Mouse (Mus musculus) embryo, embryonic 10.5 days (tissue): ENCODE results near the gene Wrap53.
"Not testable (repeated sequence)": the region's sequence is repeated elsewhere in the genome, so short reads cannot be mapped to it uniquely, and the experiment has no call there.

ENCODE experiments used
- DNase-seq: peaks from one replicate; pipeline ENCODE4 v3.0.0-alpha.2; 2015; ENCODE audit warnings: low spot score

The Wrap53 gene

DNA sequence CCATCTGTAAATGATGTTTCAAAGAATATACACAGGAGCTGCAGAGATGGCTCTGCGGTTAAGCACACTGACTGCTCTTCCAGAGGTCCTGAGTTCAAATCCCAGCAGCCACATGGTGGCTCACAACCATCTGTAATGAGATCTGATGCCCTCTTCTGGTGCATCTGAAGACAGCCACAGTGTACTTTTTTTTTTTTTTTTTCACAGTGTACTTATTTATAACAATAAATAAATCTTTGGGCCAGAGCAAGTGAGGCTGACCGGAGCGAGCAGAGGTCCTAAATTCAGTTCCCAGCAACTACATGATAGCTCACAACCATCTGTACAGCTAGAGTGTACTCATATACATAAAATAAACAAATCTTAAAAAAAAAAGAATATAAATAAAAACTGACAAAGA lies 49.8 kb downstream of the Wrap53 start:
- DNase-seq = not testable (repeated sequence)

DNA sequence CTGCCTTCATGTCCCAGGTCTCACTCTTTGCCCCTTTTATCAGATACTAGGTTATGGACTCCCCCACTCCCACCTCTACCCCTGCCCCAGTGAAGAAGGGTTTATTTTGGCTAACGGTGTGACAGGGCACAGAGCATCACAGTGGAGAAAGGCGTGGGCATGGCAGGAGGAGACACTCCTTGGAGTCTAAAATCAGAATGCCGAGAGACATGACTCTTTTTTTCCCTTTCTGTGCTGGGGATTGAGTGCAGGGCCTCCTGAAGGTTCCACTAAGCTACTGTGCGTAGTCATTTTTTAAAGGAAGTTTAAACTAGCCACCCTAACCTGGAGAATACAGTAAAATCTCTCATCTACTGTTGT lies 52.0 kb downstream of the Wrap53 start:
- no peak for DNase-seq

DNA sequence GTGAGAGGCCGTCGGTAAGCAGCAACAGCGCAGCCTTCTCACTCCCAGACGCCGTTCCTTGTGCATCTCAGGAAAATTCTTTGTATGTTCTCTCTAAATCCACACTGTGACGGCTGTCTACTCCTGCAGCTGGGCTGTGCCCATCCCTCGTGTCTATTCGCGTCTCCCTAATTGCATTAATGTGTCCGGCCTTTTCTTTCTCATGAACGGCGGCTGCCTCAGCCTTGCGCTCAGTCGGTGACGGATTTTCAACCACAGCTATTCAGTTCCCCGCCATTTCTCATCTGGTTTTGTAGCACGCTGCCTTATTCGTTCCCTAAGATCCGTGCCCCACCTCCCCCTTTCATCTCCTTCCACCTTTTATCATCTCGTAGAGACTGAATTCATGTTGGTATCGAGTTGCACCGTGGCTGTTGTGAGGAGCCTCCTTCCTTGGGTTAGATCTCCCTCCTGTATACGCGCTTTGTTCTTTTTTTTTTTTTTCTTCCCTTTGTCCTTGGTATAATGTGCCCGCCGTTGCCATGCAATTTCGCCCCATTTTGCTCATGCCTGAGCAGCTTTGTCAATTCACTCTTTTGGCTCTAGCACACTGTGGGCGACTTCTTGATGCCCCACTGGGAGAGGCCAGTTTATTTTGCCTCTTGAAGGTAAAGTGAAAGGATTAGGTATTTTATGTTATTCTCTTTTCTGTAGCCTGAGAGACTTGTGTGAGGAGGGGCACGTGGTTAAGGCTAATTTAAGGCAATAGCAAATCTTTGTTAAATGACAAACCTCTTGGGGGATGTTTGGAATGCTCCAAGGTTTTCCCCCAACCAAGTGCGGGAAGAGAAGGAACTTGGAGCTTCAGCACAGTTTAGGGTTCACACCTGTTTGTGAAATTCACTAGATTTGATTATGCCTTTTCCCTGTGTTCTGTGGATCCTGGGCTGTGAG lies 52.7 kb downstream of the Wrap53 start:
- peak; percentile 82 for DNase-seq

DNA sequence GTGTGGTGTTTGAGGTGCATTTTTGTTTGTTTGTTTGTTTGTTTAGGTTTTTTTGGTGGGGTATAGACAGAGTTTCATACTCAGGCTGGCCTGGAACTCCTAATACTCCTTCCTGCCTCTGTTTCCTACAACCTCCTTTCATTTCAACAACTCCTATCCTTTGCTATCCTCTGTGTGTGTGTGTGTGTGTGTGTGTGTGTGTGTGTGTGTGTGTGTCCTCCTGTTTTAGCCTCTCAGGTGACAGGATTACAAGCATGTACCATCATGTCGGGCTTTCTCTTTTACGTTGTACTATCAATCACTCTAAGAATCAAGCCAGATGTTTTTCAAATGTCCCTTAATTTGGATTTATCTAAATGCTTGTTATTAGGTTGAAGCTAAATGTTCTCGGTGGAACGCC lies 53.4 kb downstream of the Wrap53 start:
- DNase-seq = no peak

DNA sequence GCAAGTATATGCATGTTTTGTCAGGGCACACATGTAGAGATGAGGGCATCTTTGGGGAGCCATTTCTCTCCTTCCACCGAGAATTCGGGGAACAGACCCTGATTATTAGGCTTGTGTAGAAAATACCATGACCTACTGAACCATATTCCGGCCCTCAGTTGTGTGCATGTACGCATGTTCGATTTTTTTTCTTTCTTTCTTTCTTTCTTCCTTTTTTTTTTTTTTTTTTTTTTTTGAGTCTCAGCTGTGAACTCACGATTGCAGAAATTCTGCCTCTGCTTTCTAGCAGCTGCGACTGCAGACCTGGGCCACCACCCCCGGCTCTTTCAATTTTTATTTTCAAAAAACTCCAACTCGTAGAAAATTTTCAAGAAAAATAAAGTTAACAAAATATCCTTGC lies 54.4 kb downstream of the Wrap53 start:
- DNase-seq = no peak

DNA sequence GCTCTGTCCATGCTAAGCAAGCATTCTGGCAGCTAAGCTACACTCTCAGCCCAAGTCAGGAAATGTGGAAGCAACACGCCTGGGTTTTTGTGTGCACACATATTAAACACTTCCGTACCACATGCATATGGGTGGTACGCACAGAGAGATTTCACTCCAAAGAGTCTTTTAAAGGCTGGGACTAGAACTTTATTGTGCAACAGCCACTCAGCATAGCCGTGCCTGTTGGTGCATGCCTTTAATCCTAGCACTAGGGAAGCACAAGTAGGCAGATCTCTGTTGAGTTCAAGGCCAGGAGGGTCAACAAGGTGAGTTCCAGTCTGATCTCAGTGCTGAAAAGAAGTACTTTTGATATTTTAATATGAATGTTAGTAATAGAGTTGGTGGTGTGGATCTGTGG lies 56.4 kb downstream of the Wrap53 start:
- no peak for DNase-seq

DNA sequence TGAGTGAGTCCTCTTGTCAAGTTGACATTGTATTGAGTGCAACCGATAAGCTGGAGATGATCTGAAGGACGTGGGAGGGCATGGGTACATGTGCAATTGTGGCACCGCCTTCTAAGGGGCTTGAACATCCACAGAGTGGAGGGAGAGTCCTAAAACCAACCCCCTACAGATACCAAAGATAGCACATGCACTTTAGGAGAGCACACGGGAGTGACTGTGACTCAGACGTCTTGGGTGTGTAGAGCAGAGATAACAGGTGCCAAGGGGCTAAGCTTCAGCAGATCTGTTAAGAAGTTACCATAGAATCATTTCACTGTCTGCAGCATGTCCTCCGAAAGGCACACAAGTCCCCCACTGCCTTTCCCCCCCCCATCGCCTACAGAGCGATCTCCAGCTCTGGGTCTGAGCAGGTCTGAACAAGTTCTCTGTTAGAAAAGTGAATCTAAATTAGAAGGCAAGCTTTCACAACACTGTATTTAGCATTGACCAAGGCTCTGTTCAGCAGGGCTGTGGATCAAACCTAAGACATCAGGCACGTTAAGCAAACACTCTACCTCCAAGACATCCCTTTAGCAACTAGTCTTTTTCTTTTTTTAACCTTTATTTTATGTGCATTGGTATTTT lies 58.4 kb downstream of the Wrap53 start:
- DNase-seq = no peak

DNA sequence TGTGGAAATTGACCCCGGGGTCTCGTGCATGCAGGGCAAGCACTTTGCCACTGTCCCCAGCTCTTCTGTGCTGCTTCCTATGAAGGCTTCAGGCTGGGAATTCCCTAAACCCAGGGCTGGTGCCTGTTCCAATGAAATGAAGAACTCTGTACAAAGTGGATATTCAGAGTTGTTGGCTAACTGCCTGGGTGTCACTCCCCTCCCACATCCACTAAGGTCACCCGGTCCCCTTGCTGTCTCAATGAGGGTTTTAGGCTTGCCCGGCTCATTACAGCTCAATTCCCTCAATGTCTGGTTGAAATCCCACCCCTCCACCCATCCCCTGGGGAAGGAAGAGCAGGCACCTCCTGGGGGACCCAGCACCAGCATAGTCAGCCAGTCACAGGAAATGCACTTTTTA lies 60.1 kb downstream of the Wrap53 start:
- no peak for DNase-seq

DNA sequence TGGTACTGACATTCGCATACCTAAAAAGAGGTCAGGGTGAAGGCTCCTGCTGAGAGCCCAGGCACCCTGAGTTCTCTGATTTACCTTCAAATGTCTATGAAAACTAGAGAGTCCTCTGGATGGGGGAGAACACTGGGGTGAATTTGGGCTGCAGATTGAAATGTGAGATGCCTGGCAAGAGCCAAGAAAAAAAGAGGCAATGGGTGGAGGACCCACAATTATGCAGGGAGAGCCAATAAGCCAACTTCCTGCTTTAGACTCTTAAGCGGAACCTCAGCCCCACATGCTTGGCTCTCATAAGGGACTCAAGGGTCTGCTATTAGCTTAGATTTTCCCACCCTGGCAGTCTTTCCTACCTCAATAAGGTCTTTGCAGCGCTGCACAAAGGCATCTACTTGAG lies 63.4 kb downstream of the Wrap53 start:
- no peak for DNase-seq

DNA sequence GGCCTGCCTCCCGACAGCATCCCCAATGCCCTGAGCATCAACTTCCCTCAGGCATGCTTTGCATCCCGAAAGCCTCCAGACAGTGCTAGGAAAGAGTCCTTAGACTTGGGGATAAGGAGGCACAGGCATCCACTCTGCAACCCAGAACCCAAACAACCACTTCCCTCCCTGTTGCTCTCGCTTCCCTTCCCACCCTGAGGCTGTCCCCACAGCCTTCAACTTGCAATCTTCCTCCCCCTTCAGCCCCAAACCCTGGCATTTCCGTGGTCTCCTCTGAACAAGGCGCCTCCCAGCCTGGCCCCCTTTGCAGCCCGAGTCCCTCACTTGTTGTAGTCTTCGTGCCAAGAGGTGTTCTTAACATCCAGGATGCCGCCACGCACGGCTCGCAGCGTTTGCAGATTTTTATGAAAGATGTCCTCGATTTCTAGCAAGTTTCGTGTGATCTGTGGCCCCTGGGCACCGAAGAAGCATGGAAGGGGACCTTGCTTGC lies 63.9 kb downstream of the Wrap53 start:
- DNase-seq = no peak

DNA sequence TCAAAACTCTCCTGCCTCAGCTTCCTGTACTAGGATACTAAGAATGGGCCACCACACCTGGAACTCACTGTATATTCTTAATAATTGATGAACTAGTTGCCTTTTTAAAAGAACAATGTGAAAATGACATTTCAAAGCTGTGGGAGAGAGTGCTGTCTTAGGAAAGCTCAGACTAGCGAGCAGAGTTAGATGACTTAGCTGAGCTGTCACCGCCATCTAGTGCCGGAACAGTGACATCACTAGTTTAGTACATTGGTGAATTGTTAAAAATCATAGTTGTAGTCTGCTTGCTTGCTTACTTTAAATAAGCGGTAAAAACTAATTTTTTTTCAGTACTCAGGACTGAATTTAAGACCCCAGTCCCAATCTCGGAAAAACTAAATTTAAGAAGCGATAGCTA lies 66.2 kb downstream of the Wrap53 start:
- peak; percentile 80 for DNase-seq
